Mouse (Mus musculus) hindbrain, embryonic 12.5 days (tissue): ENCODE results near the gene Carns1. TPM values are rescaled to one million over a fixed set of nuclear protein-coding genes. Genes with fewer than 3 reads are reported as not detected.

Source experiments
- ATAC-seq: fragments of 200-750 bp; cut with Nextera tagmentation; 2 replicates; pipeline ENCODE4 v1.8.0; 2017; ENCODE audit warnings: moderate TSS enrichment; ENCODE audit not compliant: low FRiP score
- H3K27ac ChIP-seq: fragments of 300-500 bp; sonication (generic); 2 replicates; pipeline ENCODE4 v1.5.1; 2016; ENCODE audit warnings: mild to moderate bottlenecking
- H3K27me3 ChIP-seq: fragments of 300-500 bp; sonication (generic); 2 replicates; pipeline ENCODE4 v1.6.1; 2016; ENCODE audit warnings: mild to moderate bottlenecking
- H3K36me3 ChIP-seq: fragments of 300-500 bp; sonication (generic); 2 replicates; pipeline ENCODE4 v1.6.1; 2016; ENCODE audit warnings: mild to moderate bottlenecking
- H3K4me1 ChIP-seq: fragments of 300-500 bp; sonication (generic); 2 replicates; pipeline ENCODE4 v1.6.1; 2016
- H3K4me2 ChIP-seq: fragments of 300-500 bp; sonication (generic); replicated peaks from 2 replicates; pipeline ENCODE4 v1.6.1; 2016; ENCODE audit warnings: mild to moderate bottlenecking
- H3K4me3 ChIP-seq: fragments of 300-500 bp; sonication (generic); 2 replicates; pipeline ENCODE4 v1.5.1; 2016; ENCODE audit warnings: mild to moderate bottlenecking
- H3K9ac ChIP-seq: fragments of 300-500 bp; sonication (generic); 2 replicates; pipeline ENCODE4 v1.6.1; 2016; ENCODE audit warnings: mild to moderate bottlenecking, moderate library complexity
- H3K9me3 ChIP-seq: fragments of 300-500 bp; sonication (generic); replicated peaks from 2 replicates; pipeline ENCODE4 v1.6.1; 2016; ENCODE audit warnings: mild to moderate bottlenecking
- WGBS: fragments of 180-500 bp; shearing (Covaris S2); methylation state at CpG from one replicate; pipeline ENCODE4 v1.1.7; 2016; 5-methylcytosine and 5-hydroxymethylcytosine counted together
- polyA plus RNA-seq: library from polyadenylated mRNA; unstranded; fragments of >200 nt; fragmentation: Nextera tagmentation; extraction: Ambion mirVana; gene quantifications from 2 replicates; pipeline ENCODE4 v1.2.1, GENCODE M21; 2016

The Carns1 gene
- polyA plus RNA-seq, 1 experiment from 2014 or later = 5.0 TPM

DNA sequence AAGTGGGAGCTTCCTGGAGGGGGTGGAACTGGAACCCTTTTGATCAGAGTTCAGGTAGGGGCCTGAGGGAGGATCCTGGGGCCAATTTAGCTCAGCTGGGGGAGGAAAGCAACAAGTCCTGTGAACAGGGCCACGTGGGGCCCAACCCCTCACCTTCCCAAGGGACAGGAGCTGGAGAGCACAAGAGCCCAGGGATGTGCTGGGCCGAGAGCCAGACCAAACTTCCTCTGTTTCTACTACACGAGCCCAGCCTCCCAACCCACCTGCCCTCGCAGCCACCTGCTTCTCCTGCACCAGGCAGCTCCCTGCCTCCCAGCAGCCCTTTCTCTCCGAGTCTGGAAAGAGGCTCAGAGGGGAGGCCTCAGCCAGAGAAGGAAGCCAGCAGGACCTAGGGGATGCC lies 21.3 kb upstream of the Carns1 start:
- no peaks in the 10 kb centered on the region for H3K27me3 ChIP-seq
- peaks cover 38% of the 10 kb centered on the region for H3K4me1 ChIP-seq
- WGBS = 58% methylated on average over 5 of the region's 5 CpGs
- no peak overlapping the region for H3K4me2 ChIP-seq
- H3K4me3 ChIP-seq = no peak overlapping the region
- H3K36me3 ChIP-seq = peaks cover 55% of the 10 kb centered on the region
- no peak for ATAC-seq
- H3K9ac ChIP-seq = 0 out of 2 replicates have a peak overlapping the region, but pooled peaks have one; percentile 18
- no peaks in the 10 kb centered on the region for H3K9me3 ChIP-seq
- H3K27ac ChIP-seq = no peak overlapping the region

DNA sequence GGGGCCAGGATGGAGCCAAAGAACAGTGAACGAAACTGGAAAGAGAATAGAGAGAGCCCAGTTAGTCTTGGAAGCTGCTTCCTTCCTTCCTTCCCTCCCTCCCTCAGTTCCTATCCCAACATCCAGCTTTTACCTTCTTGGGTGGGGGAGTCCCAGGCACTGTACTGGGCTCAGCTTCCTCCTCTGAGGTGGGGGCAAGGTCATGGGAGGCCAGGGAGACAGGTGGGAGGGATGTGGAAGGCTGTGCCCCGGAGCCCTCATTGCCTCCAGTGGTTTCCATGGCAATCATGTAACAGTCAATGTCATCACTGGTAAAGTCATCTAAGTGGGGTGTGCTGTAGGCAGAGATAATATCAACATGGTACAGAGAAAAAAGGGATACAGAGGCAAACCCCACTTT lies 20.8 kb upstream of the Carns1 start:
- no peaks in the 10 kb centered on the region for H3K27me3 ChIP-seq
- no peak overlapping the region for H3K9ac ChIP-seq
- peaks cover 40% of the 10 kb centered on the region for H3K4me1 ChIP-seq
- ATAC-seq = no peak
- H3K4me2 ChIP-seq = no peak overlapping the region
- no peak overlapping the region for H3K4me3 ChIP-seq
- H3K27ac ChIP-seq = no peak overlapping the region
- H3K36me3 ChIP-seq = peaks cover 55% of the 10 kb centered on the region
- H3K9me3 ChIP-seq = no peaks in the 10 kb centered on the region
- WGBS = 66% methylated on average over 2 of the region's 2 CpGs

DNA sequence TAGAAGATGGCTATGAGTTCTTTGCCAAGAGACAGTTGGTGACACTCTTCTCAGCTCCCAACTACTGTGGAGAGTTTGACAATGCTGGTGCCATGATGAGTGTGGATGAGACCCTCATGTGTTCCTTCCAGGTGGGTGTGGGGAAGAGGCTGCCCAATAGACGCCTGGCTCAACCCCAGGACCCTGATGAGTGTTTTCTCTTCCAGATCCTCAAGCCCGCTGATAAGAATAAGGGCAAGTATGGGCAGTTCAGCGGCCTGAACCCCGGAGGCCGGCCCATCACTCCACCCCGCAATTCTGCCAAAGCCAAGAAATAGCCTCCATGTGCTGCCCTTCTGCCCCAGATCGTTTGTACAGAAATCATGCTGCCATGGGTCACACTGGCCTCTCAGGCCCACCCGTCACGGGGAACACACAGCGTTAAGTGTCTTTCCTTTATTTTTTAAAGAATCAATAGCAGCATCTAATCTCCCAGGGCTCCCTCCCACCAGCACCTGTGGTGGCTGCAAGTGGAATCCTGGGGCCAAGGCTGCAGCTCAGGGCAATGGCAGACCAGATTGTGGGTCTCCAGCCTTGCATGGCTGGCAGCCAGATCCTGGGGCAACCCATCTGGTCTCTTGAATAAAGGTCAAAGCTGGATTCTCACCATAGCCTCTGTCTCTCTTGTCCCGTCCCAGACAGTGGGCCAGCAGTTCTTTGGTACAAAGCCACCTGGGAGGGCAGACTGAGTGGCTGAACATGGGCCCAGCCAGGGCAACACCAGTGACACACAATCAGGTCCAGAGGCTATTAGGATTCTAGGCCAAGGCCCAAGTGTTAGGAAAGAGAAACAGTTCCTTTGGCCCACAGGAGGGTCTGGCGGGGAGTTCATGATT lies 19.7 kb upstream of the Carns1 start:
- Histone ChIP-seq H3K27me3 (no peaks in the 10 kb centered on the region), H3K4me1 (peaks cover 30% of the 10 kb centered on the region), H3K4me2 (no peak overlapping the region), H3K9me3 (no peaks in the 10 kb centered on the region), H3K27ac (no peak overlapping the region), H3K4me3 (no peak overlapping the region), H3K9ac (peak overlapping the region; percentile 23; the same call in 1 of the 2 replicates), H3K36me3 (peaks cover 55% of the 10 kb centered on the region)
- 81% methylated on average over 12 of the region's 12 CpGs for WGBS
- ATAC-seq = no peak

DNA sequence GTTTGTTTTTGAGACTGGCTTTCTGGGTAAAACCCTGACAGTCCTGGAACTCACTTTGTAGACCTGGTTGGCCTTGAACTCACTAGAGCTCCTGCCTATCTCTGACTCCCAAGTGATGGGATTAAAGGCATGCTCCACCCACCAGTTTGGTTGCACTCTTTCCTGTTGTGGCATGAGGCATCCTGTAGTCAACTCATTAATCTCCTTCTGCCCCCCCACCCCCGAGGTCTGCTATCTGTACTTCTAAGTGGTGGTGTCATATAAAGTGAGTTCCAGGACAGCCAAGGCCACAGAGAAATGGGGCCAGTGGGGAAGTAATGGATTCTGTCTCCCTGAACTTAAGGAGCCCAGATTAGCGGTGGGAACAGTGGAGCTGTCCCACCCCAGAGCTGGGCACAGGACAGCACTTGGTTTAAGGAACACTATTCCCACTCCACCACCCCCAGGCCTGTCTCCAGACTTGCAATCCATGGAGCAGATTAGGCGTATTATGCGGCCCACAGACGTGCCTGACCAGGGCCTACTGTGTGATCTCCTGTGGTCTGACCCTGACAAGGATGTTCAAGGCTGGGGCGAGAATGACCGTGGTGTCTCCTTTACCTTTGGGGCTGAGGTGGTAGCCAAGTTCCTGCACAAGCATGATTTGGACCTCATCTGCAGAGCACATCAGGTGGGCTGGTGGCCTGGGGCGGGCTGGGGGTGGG lies 18.9 kb upstream of the Carns1 start:
- Histone ChIP-seq H3K9me3 (no peaks in the 10 kb centered on the region), H3K4me1 (peaks cover 29% of the 10 kb centered on the region), H3K4me3 (no peak overlapping the region), H3K27me3 (no peaks in the 10 kb centered on the region), H3K4me2 (no peak overlapping the region), H3K36me3 (peaks cover 51% of the 10 kb centered on the region), H3K27ac (no peak overlapping the region), H3K9ac (no peak overlapping the region)
- 91% methylated on average over 8 of the region's 8 CpGs for WGBS
- no peak for ATAC-seq

DNA sequence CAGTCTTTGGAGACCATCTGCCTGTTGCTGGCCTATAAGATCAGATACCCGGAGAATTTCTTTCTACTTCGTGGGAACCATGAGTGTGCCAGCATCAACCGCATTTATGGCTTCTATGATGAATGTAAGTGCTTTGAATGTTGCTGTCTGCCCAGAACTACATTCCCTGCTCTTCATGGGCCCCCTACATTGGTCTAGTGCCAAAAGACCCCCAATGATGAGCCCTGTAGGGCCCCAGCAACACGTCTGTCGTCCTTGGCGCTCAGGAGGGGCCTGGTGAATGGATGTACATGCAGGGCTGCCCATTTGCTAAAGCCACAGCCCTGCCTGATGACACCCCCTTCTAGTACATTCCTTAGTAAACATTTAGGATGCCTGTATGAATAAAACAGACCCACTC lies 17.9 kb upstream of the Carns1 start:
- H3K9ac ChIP-seq = peak overlapping the region; percentile 99
- peak overlapping the region; percentile 83 for H3K4me2 ChIP-seq
- 0 out of 2 replicates have a peak, but pooled peaks cover under 1% of the 10 kb centered on the region for H3K27me3 ChIP-seq
- ATAC-seq = no peak
- 66% methylated on average over 6 of the region's 6 CpGs for WGBS
- peaks cover 29% of the 10 kb centered on the region for H3K4me1 ChIP-seq
- H3K9me3 ChIP-seq = no peaks in the 10 kb centered on the region
- H3K27ac ChIP-seq = no peak overlapping the region
- peak overlapping the region; percentile 91 for H3K4me3 ChIP-seq
- peaks cover 48% of the 10 kb centered on the region for H3K36me3 ChIP-seq

DNA sequence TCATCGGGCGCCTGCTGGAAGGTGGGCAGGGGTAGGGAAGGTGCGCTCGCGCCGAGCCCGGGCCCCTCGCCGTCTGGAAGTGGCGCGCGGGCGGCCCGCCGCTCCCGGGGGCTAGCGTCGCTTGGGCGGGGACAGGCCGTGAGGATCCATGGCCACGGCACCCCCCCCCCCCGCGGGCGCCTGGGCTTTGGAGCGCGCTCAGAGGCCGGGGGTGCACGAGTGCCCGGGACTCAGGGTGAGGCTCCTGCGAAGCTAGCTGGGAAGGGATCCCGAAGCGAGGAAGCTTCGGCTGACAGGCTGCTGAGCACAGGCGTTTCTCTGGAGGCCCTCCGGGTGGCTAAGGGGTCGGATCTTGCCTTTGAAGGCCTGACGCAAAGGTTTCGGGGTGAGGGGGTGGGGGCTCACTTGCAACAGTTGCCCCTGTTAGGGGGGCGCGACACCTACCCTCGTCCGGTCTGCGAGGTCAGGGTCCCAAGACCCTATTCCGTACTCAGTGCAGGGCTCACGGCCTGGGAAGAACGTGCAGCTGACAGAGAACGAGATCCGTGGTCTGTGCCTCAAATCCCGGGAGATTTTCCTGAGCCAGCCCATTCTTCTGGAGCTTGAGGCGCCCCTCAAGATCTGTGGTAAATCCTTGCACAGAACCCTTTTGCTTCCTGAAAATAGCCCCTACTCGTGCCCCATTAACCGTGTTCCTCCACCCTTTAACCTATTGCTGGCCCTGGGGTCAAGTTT lies 17.1 kb upstream of the Carns1 start:
- Histone ChIP-seq H3K27ac (peak overlapping the region; percentile 94), H3K4me3 (peak overlapping the region; percentile 91), H3K4me2 (peak overlapping the region; percentile 83), H3K9ac (peak overlapping the region; percentile 99), H3K9me3 (no peaks in the 10 kb centered on the region), H3K27me3 (0 out of 2 replicates have a peak, but pooled peaks cover 4% of the 10 kb centered on the region), H3K36me3 (peaks cover 41% of the 10 kb centered on the region), H3K4me1 (peaks cover 29% of the 10 kb centered on the region)
- under 1% methylated on average over 45 of the region's 52 CpGs for WGBS
- peak; percentile 67 for ATAC-seq

DNA sequence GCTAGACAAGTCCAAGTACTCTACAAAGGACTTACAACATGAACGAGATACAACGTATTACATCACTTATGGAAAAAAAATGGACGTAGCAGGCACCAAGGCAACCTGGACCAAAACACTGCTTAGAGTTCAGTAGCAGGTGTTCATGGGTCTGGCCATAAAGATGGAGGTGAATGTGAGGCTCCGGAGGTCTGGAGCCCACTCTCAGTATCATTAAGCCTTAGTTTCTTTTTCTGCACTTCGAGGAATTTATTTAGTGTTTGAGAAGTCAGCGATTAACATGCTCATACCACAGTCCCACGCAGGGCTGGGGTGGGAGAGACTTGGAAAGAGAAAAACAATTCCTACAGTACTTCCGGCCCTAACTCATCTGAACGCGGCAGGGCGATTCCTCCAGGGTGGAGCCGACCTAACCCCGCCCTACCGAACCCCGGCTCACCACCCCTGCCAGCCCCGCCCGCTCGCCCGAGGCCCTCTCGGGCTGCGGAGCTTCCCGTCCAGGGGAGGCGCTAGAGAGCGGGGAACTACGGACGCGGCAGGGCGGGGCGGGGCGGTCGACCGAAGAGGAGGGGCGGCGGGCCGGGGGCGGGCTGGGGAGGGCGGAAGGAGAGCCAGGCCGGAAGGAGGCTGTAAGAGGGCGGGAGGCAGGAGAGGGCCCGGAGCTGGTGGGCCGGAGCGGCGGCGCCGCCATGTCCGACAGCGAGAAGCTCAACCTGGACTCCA lies 16.4 kb upstream of the Carns1 start, which contains the start of gene Ppp1ca:
Ppp1ca (plus strand) TSS at position 538 of the 723 bp plus-strand sequence.
- WGBS = 8% methylated on average over 40 of the region's 47 CpGs
- Histone ChIP-seq H3K9ac (peak within 1 kb of the TSS; percentile 99), H3K27ac (peak within 1 kb of the TSS; percentile 94), H3K9me3 (no peaks in the 10 kb centered on the region), H3K4me2 (peak within 1 kb of the TSS; percentile 83), H3K4me1 (peaks cover 24% of the 10 kb centered on the region), H3K36me3 (peaks cover 33% of the 10 kb centered on the region), H3K4me3 (peak within 1 kb of the TSS; percentile 91), H3K27me3 (0 out of 2 replicates have a peak, but pooled peaks cover 4% of the 10 kb centered on the region)
- peak; percentile 92 for ATAC-seq

DNA sequence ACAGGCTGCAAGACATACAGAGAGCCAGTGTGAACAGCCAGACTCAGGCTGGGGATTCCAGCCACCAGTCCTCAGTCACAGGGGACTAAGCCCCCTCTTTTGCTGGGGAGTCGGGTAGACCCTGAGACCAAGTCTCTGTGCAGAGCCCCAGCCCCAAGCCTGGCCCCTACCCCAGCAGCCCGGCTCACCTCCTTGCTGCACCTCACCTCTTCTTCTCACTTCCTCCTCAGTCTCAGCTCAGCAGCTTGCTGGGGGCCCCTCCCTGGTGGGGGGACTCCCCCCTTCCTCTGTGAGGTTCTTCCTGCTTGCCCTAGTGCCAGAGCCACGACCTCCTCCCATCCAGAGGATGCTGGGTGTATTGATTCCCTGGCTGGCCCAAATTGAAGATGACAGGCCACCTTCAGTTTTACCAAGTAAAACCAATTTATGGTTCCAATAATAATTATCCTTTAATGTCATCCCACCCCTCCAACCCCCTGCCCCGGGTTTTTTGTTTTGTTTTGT lies 15.6 kb upstream of the Carns1 start, which contains the start of gene Tbc1d10c:
Tbc1d10c (minus strand) TSS at position 454 of the 504 bp plus-strand sequence.
- no peak for ATAC-seq
- 69% methylated on average over 4 of the region's 4 CpGs for WGBS
- H3K4me3 ChIP-seq = peak within 1 kb of the TSS; percentile 91
- H3K4me2 ChIP-seq = peak within 1 kb of the TSS; percentile 83
- peaks cover 22% of the 10 kb centered on the region for H3K4me1 ChIP-seq
- 0 out of 2 replicates have a peak, but pooled peaks cover 4% of the 10 kb centered on the region for H3K27me3 ChIP-seq
- peaks cover 25% of the 10 kb centered on the region for H3K36me3 ChIP-seq
- peak within 1 kb of the TSS; percentile 99 for H3K9ac ChIP-seq
- H3K27ac ChIP-seq = peak within 1 kb of the TSS; percentile 94
- H3K9me3 ChIP-seq = no peaks in the 10 kb centered on the region

DNA sequence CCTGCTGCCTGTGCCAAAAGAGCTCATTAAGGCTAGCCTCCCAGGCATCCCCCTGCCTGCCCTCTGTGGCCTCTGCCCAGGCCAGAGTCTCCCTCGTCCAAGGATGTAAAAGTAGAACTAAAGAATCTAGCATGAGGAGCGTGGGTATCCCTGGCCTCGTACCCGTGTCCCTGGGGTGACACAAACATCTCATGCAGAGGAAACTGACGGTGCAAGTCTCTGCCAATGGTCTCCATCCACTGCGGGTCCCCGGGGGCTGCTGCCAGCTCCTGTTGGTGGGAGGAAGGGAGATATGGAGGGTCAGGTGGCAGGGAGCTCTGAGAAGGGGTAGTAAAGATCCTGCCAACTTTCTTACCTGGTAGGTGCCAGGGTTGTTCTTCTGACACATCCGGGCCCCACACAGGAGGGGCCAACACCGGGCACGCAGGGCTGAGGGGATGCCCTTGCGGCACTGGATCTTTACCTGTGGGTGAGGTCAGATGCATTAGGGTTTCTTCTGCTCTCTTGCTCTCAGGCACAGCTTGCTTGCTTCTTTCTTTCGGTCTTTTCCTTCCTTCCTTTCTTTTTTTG lies 13.9 kb upstream of the Carns1 start:
- Histone ChIP-seq H3K4me3 (no peak overlapping the region), H3K4me1 (peaks cover 28% of the 10 kb centered on the region), H3K9me3 (no peaks in the 10 kb centered on the region), H3K27me3 (peaks cover 4% of the 10 kb centered on the region; the same call in 1 of the 2 replicates), H3K27ac (no peak overlapping the region), H3K9ac (no peak overlapping the region), H3K36me3 (peaks cover 8% of the 10 kb centered on the region), H3K4me2 (no peak overlapping the region)
- no peak for ATAC-seq
- 86% methylated on average over 12 of the region's 12 CpGs for WGBS

DNA sequence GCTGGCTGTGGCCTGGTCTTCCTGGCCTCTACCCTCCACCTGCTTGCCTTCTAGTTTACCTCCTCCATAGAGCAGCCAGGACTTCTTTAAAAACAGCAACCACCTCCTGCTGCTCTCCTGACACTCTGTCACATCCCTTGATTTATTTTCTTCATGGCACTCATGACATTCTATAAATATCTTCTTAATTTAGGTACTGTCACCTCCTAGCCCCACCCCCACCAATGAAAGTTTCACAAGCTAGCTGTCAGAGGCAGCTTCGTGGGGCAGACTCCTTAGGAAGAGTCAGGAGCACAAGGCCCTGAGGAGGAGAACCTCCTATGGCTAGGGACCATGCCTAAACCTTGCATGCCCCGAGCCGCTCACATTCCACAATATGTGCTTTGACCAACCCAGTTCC lies 12.0 kb upstream of the Carns1 start:
- no peak overlapping the region for H3K27ac ChIP-seq
- no peak overlapping the region for H3K4me3 ChIP-seq
- no peak for ATAC-seq
- 71% methylated on average over 3 of the region's 3 CpGs for WGBS
- H3K9ac ChIP-seq = no peak overlapping the region
- H3K27me3 ChIP-seq = peaks cover 4% of the 10 kb centered on the region; the same call in 1 of the 2 replicates
- H3K9me3 ChIP-seq = no peaks in the 10 kb centered on the region
- H3K4me1 ChIP-seq = peaks cover 19% of the 10 kb centered on the region
- H3K4me2 ChIP-seq = no peak overlapping the region
- H3K36me3 ChIP-seq = no peaks in the 10 kb centered on the region
